Mouse (Mus musculus): Measurements from ENCODE around the gene Gm49361.

DNA sequence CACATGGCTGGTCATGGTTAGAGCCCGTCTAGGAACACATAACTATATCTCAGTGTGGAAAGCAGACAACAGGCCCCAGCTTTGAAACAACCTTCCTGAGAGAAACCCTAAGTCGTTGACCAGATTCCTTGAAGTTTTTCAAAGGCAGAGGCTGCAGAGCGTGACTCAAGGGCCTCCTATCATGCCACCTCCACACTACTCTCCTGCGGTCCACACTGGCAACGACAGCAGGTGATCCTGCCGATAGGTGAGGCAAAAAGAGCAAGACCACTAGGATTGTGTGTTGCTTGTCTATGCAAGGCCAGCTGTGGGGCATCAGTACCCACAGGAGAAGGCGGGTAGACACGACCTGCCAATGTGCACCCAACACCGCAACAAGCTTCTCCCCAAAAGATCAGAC lies 43.9 kb upstream of the Gm49361 start:
- TF ChIP-seq CTCF (IDR thresholded peaks at IDR 0.05; ENCODE audit: low read depth) (no peak), EP300 (IDR thresholded peaks at IDR 0.05; ENCODE audit: low read depth) (no peak)
